Mouse (Mus musculus) intestine, embryonic 15.5 days (tissue): Measurements from ENCODE around the gene Rev3l. TPM values are rescaled to one million over a fixed set of nuclear protein-coding genes. Genes with fewer than 3 reads are reported as not detected.

Experiments used
- ATAC-seq: fragments of 200-750 bp; cut with Nextera tagmentation; 2 replicates; pipeline ENCODE4 v1.8.0; 2017; ENCODE audit warnings: moderate TSS enrichment, moderate library complexity
- H3K27ac ChIP-seq: fragments of 300-500 bp; sonication (generic); 2 replicates; pipeline ENCODE4 v1.5.1; 2015; ENCODE audit warnings: mild to moderate bottlenecking, inconsistent platforms
- H3K27me3 ChIP-seq: fragments of 300-500 bp; sonication (generic); replicated peaks from 2 replicates; pipeline ENCODE4 v1.6.1; 2015; ENCODE audit warnings: inconsistent platforms
- H3K36me3 ChIP-seq: fragments of 300-500 bp; sonication (generic); 2 replicates; pipeline ENCODE4 v1.6.1; 2015; ENCODE audit warnings: inconsistent platforms
- H3K4me1 ChIP-seq: fragments of 300-500 bp; sonication (generic); replicated peaks from 2 replicates; pipeline ENCODE4 v1.6.1; 2015; ENCODE audit warnings: inconsistent platforms
- H3K4me2 ChIP-seq: fragments of 300-500 bp; sonication (generic); replicated peaks from 2 replicates; pipeline ENCODE4 v1.6.1; 2015; ENCODE audit warnings: mild to moderate bottlenecking, inconsistent platforms
- H3K4me3 ChIP-seq: fragments of 300-500 bp; sonication (generic); replicated peaks from 2 replicates; pipeline ENCODE4 v1.5.1; 2015; ENCODE audit warnings: inconsistent platforms
- H3K9ac ChIP-seq: fragments of 300-500 bp; sonication (generic); 2 replicates; pipeline ENCODE4 v1.6.1; 2015; ENCODE audit warnings: inconsistent platforms
- H3K9me3 ChIP-seq: fragments of 300-500 bp; sonication (generic); 2 replicates; pipeline ENCODE4 v1.6.1; 2016; ENCODE audit warnings: inconsistent platforms
- WGBS: fragments of 180-500 bp; shearing (Covaris S2); methylation state at CpG from one replicate; pipeline ENCODE4 v1.1.7; 2015; 5-methylcytosine and 5-hydroxymethylcytosine counted together
- polyA plus RNA-seq: library from polyadenylated mRNA; unstranded; fragments of >200 nt; fragmentation: Nextera tagmentation; extraction: Ambion mirVana; gene quantifications from 2 replicates; pipeline ENCODE4 v1.2.1, GENCODE M21; 2015

Rev3l gene
- polyA plus RNA-seq, 1 experiment from 2014 or later, result 13.5 TPM

GRCm38 (mm10) chr10:39733101-39733399, 1.1 kb downstream of the Rev3l start:
- Histone ChIP-seq H3K27me3 (no peaks in the 10 kb centered on the region), H3K4me1 (no peaks in the 10 kb centered on the region), H3K27ac (peak overlapping the region; percentile 99)

GRCm38 (mm10) chr10:39733421-39733930, 1.6 kb downstream of the Rev3l start:
- Histone ChIP-seq H3K36me3 (no peaks in the 10 kb centered on the region), H3K9ac (peak overlapping the region; percentile 91), H3K4me1 (no peaks in the 10 kb centered on the region), H3K9me3 (no peaks in the 10 kb centered on the region), H3K4me2 (peak overlapping the region; percentile 66), H3K27me3 (no peaks in the 10 kb centered on the region), H3K4me3 (peak overlapping the region; percentile 94), H3K27ac (peak overlapping the region; percentile 99; the same call in 1 of the 2 replicates)
- WGBS, result 18% methylated on average over 10 of the region's 10 CpGs
- ATAC-seq, result no peak

More at GRCm38 (mm10) chr10:39733101-39733399, 1.1 kb downstream of the Rev3l start:
- under 1% methylated on average over 9 of the region's 9 CpGs for WGBS
- Histone ChIP-seq H3K9me3 (no peaks in the 10 kb centered on the region), H3K4me2 (peak overlapping the region; percentile 66), H3K4me3 (peak overlapping the region; percentile 94), H3K9ac (peak overlapping the region; percentile 91), H3K36me3 (no peaks in the 10 kb centered on the region)
- ATAC-seq, result no peak

GRCm38 (mm10) chr10:39736187-39736586, 4.3 kb downstream of the Rev3l start:
- H3K4me2 ChIP-seq, result no peak overlapping the region
- WGBS, result 84% methylated on average over 4 of the region's 4 CpGs
- ATAC-seq, result no peak
- H3K27ac ChIP-seq, result no peak overlapping the region
- no peaks in the 10 kb centered on the region for H3K27me3 ChIP-seq
- H3K4me1 ChIP-seq, result no peaks in the 10 kb centered on the region
- H3K9me3 ChIP-seq, result no peaks in the 10 kb centered on the region
- no peaks in the 10 kb centered on the region for H3K36me3 ChIP-seq
- no peak overlapping the region for H3K9ac ChIP-seq
- H3K4me3 ChIP-seq, result no peak overlapping the region

GRCm38 (mm10) chr10:39742057-39742456, 10.1 kb downstream of the Rev3l start:
- H3K4me3 ChIP-seq, result no peak overlapping the region
- H3K27me3 ChIP-seq, result no peaks in the 10 kb centered on the region
- no peak overlapping the region for H3K9ac ChIP-seq
- WGBS, result 81% methylated on average over 4 of the region's 4 CpGs
- no peaks in the 10 kb centered on the region for H3K36me3 ChIP-seq
- H3K4me1 ChIP-seq, result no peaks in the 10 kb centered on the region
- no peak overlapping the region for H3K4me2 ChIP-seq
- H3K27ac ChIP-seq, result no peak overlapping the region
- no peak for ATAC-seq
- H3K9me3 ChIP-seq, result no peaks in the 10 kb centered on the region

- ATAC-seq, result no peak
- WGBS, result 82% methylated on average over 1 of the region's 1 CpGs
- Histone ChIP-seq H3K4me2 (no peak overlapping the region), H3K27me3 (no peaks in the 10 kb centered on the region), H3K9me3 (no peaks in the 10 kb centered on the region), H3K9ac (no peak overlapping the region), H3K4me3 (no peak overlapping the region), H3K36me3 (no peaks in the 10 kb centered on the region), H3K27ac (no peak overlapping the region), H3K4me1 (no peaks in the 10 kb centered on the region)
Measured at GRCm38 (mm10) chr10:39764752-39765151, 32.8 kb downstream of the Rev3l start.

- H3K36me3 ChIP-seq, result no peaks in the 10 kb centered on the region
- no peak overlapping the region for H3K9ac ChIP-seq
- ATAC-seq, result no peak
- H3K27me3 ChIP-seq, result no peaks in the 10 kb centered on the region
- no peak overlapping the region for H3K27ac ChIP-seq
- no peaks in the 10 kb centered on the region for H3K9me3 ChIP-seq
- H3K4me3 ChIP-seq, result no peak overlapping the region
- H3K4me1 ChIP-seq, result no peaks in the 10 kb centered on the region
- no peak overlapping the region for H3K4me2 ChIP-seq
- 79% methylated on average over 4 of the region's 4 CpGs for WGBS
Measured at GRCm38 (mm10) chr10:39766702-39767101, 34.8 kb downstream of the Rev3l start.

GRCm38 (mm10) chr10:39772259-39772658, 40.3 kb downstream of the Rev3l start:
- no peak overlapping the region for H3K27ac ChIP-seq
- WGBS, result 68% methylated on average over 2 of the region's 2 CpGs
- no peak for ATAC-seq
- H3K4me2 ChIP-seq, result no peak overlapping the region
- H3K4me1 ChIP-seq, result 0 out of 2 replicates have a peak, but pooled peaks cover 2% of the 10 kb centered on the region
- no peak overlapping the region for H3K9ac ChIP-seq
- no peak overlapping the region for H3K4me3 ChIP-seq
- H3K9me3 ChIP-seq, result no peaks in the 10 kb centered on the region
- H3K36me3 ChIP-seq, result no peaks in the 10 kb centered on the region
- no peaks in the 10 kb centered on the region for H3K27me3 ChIP-seq

- ATAC-seq, result no peak
- Histone ChIP-seq H3K9me3 (no peaks in the 10 kb centered on the region), H3K4me2 (no peak overlapping the region), H3K4me1 (0 out of 2 replicates have a peak, but pooled peaks cover 2% of the 10 kb centered on the region), H3K36me3 (no peaks in the 10 kb centered on the region), H3K9ac (no peak overlapping the region), H3K27me3 (no peaks in the 10 kb centered on the region), H3K4me3 (no peak overlapping the region), H3K27ac (no peak overlapping the region)
- WGBS, result 78% methylated on average over 9 of the region's 9 CpGs
Measured at GRCm38 (mm10) chr10:39773940-39774726, 42.2 kb downstream of the Rev3l start.

GRCm38 (mm10) chr10:39776927-39777326, 45.0 kb downstream of the Rev3l start:
- Histone ChIP-seq H3K4me3 (no peak overlapping the region), H3K4me1 (0 out of 2 replicates have a peak, but pooled peaks cover 2% of the 10 kb centered on the region), H3K4me2 (no peak overlapping the region), H3K9me3 (no peaks in the 10 kb centered on the region), H3K36me3 (no peaks in the 10 kb centered on the region), H3K9ac (no peak overlapping the region), H3K27ac (no peak overlapping the region), H3K27me3 (no peaks in the 10 kb centered on the region)
- ATAC-seq, result no peak
- 92% methylated on average over 3 of the region's 3 CpGs for WGBS

- 87% methylated on average over 4 of the region's 4 CpGs for WGBS
- H3K9ac ChIP-seq, result no peak overlapping the region
- H3K4me1 ChIP-seq, result no peaks in the 10 kb centered on the region
- H3K27ac ChIP-seq, result no peak overlapping the region
- no peaks in the 10 kb centered on the region for H3K9me3 ChIP-seq
- H3K4me2 ChIP-seq, result no peak overlapping the region
- H3K27me3 ChIP-seq, result no peaks in the 10 kb centered on the region
- H3K36me3 ChIP-seq, result no peaks in the 10 kb centered on the region
- H3K4me3 ChIP-seq, result no peak overlapping the region
- no peak for ATAC-seq
Measured at GRCm38 (mm10) chr10:39778305-39778704, 46.4 kb downstream of the Rev3l start.

GRCm38 (mm10) chr10:39785241-39785640, 53.3 kb downstream of the Rev3l start:
- Histone ChIP-seq H3K9me3 (no peaks in the 10 kb centered on the region), H3K27ac (no peak overlapping the region), H3K27me3 (no peaks in the 10 kb centered on the region), H3K9ac (no peak overlapping the region), H3K4me1 (no peaks in the 10 kb centered on the region), H3K4me3 (no peak overlapping the region), H3K36me3 (no peaks in the 10 kb centered on the region), H3K4me2 (no peak overlapping the region)
- ATAC-seq, result no peak
- 83% methylated on average over 3 of the region's 3 CpGs for WGBS

GRCm38 (mm10) chr10:39793295-39793694, 61.4 kb downstream of the Rev3l start:
- ATAC-seq, result no peak
- H3K36me3 ChIP-seq, result no peaks in the 10 kb centered on the region
- 92% methylated on average over 1 of the region's 1 CpGs for WGBS
- H3K4me1 ChIP-seq, result no peaks in the 10 kb centered on the region
- H3K9me3 ChIP-seq, result no peaks in the 10 kb centered on the region
- no peak overlapping the region for H3K4me3 ChIP-seq
- no peak overlapping the region for H3K9ac ChIP-seq
- no peak overlapping the region for H3K27ac ChIP-seq
- H3K27me3 ChIP-seq, result no peaks in the 10 kb centered on the region
- H3K4me2 ChIP-seq, result no peak overlapping the region

- no peak for ATAC-seq
- no peaks in the 10 kb centered on the region for H3K4me1 ChIP-seq
- no peak overlapping the region for H3K9ac ChIP-seq
- H3K9me3 ChIP-seq, result no peaks in the 10 kb centered on the region
- 78% methylated on average over 3 of the region's 3 CpGs for WGBS
- no peak overlapping the region for H3K4me3 ChIP-seq
- peaks cover 21% of the 10 kb centered on the region; the same call in 1 of the 2 replicates for H3K36me3 ChIP-seq
- no peaks in the 10 kb centered on the region for H3K27me3 ChIP-seq
- H3K4me2 ChIP-seq, result no peak overlapping the region
- H3K27ac ChIP-seq, result no peak overlapping the region
Measured at GRCm38 (mm10) chr10:39811507-39811906, 79.6 kb downstream of the Rev3l start.
